Mouse (Mus musculus): ENCODE results near the gene Mast3.

The Mast3 gene

DNA sequence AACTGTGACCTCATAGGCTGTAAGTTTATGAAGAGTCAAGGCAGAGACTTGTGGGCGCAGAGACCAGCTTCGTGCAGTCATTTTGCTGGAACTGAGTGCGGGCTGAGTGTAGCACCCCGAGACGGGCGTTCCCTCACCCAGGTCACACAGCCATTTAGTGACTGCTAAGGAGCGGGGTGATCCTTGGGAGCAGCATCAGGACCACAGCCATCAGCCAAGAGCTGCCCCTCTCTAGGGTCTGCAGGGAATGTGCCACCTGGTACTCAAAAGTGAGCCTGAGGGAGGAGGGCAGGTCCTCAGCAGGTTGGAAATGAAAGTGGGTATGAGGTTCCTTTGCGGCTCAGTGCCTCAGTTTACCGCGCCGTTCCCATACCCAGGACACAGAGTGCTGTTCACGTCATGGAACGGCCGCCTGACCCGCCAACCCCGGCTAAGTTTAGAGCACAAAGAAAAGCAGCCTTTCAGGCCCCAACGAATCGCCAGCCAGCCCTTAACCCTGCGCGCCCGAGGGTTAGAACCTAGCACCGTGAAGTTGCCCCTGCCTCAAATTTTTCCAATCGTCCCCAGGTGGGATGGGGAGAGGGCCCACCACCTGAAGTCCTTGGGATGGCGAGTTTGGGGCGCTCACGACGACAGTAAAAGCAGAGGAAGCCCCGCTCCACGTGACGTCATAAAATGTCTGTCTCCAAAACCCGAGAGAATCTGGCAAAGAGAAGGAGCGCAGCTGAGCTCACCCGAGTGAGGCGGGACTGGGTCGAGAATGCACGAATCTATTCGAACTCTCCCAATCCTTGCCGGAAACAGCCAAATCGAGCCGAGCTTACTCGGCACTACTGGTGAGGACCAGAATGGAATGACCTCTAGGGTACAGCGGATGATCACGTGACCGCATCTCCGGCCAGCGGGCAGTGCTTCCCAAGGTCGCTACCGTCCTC lies 60.9 kb downstream of the Mast3 start:
- no peak for DNase-seq

DNA sequence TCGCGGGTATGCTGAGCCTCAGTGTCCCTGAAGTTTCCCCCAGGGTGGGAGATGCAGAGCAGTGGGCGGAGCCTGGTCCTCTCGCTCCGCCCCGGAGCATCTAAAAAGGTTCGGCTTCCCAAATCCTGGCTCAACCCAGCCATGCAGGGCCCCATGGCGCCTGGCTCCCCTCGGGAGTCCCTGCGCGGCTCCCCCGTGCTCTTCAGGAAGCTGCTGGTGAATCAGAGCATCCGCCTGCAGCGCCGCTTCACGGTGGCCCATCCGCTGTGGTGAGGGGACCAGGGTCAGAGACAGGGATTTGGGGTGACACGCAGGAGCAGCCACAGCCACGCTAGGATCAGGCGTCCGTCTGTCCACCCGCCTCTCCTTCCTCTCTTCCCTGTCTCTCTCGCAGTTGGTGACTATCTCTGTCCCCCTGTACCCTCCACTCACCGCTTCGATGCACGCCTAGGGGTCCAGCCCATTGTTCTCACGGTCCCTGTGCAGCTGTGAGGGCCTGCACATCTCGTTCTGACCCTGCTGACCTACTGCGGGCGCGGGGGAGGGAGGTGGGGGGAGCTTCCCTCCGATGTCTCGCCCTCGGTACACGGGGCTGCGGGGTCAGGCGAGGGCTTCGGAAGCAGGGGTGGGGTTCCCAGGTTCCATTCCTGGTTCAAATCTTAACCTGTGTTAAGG lies 61.7 kb downstream of the Mast3 start:
- DNase-seq, result peak; percentile 48

DNA sequence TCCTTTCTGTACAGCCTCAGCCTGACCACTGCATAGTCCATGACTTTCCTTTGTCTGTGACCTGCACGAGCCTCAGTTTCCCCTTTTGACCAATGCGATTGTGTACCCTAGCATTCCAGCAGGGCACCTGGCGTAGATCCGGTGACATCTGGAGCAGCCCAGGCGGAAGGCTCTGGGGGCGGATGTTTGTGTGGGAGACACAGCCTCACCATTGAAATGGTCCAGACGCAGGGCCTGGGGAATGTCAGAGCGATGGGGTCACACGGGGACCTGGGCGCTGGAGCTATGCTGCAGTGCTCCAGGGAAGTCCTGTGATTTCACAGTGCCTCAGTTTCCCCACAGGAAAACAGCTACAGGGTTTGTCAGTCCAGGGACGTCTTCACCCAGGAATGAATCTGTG lies 62.7 kb downstream of the Mast3 start:
- DNase-seq, result no peak

DNA sequence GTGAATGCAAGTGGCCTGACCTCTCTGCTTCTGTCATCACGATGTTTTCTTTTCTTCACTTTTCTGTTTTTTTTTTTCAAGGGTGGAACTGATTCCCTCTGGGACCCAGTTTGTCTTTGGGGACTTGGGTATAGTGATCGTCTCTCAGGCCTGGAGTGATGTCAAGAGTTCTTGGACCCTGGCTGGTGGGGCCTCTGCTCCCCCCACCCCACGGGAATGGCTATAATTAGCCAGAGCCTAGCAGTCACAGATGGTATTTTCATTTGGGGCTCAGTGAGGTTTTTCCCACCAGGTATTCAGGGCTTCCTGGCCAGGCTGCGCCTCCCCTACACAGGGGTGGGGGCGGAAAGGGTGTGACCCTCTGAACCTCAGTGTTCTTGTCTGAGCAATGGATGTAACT lies 63.2 kb downstream of the Mast3 start:
- no peak for DNase-seq

DNA sequence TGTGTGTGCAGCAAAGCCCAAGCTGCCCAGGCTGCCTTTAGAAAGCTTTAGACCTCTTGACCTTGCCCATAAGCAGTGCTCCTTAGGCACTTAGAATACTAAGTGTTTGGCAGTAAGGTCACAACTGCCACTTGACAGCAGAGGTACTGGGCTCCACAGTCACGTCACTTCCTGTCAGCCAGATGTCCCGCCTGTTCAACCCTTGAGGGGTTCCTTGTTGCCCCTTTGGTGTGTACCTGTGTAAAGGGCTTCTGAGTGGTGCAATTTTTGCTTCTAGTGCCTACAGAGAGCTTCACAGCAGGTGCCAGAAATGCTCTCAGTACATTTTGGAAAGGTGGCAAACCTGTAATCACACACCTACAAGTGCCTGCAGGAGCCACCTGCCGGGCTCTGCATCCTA lies 66.6 kb downstream of the Mast3 start:
- no peak for DNase-seq

DNA sequence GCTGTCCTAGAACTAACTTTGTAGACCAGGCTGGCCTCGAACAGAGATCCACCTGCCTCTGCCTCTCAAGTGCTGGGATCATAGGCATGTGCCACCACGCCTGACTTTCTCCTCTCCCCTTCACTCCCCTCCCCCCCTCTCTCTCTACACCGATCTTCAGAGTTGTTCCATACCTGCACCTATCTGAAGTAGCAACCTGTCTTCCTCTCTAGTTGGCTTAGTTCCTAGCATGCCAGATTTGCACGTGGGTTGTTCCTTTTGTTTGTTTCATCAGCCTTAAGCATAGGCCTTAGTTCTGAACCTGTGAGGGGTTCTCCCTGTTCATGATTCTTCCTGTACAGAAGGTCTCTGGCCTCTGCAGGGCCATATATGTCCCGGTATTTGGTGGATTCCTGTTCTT lies 67.1 kb downstream of the Mast3 start:
- no peak for DNase-seq

DNA sequence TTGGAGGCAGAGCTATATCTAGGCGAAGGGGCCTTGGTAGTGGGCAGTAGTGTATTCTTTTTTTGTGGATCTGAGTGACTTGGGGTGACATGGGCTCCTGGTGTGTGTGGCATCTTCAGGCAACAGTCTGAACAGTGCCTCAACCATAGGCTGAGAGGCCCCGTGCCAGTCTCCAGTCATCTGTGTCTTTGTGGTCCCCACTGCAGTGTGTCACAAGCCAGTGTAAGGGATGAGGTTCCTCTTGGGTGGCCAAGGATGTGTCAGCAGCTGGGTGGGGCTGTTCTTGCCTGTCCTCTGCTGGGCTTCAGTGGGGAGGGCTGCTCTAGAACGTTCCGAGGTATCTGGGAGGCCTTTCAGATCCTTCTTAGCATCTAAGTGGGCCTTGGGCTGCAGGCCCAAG lies 73.9 kb downstream of the Mast3 start:
- DNase-seq, result no peak

DNA sequence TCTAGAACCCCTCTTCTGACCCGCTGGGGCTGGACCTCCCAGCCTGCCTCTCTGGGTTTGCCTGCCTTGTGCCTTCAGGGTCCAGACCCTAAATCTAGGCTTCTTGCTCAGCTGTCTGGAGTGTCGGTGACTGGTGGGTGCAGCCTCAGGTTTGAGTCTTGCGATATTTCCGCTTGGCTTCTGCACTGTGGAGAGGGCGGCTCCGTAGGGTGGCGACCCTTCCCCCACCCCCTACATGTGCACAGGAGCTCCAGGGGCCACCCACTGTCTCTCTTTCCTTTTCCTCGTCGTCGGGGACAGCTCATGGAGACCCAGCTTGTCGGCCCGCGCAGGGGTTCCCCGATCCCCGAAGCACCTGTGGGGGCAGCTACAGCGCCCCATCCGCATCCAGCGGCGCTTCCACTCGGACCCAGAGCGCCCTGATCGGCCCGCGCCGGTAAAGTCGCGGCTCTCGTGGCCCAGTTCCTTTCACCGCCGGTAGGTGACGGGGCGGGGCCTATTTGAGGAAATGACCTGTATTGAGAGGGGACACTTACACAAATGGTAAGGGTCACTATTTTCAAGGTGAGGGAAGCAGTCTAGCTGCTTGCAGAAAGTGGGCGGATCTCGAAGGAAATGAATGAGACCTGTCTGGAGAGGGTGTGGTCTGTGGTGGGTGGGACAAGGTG lies 74.9 kb downstream of the Mast3 start:
- peak; percentile 63 for DNase-seq

Data from thymus, postnatal 4 days (tissue).